Mouse (Mus musculus): Measurements from ENCODE around the gene Cpne7. TPM values are rescaled to one million over a fixed set of nuclear protein-coding genes. Genes with fewer than 3 reads are reported as not detected.

Cpne7 gene
- total and polyA plus RNA-seq, 3 experiments = not detected

DNA sequence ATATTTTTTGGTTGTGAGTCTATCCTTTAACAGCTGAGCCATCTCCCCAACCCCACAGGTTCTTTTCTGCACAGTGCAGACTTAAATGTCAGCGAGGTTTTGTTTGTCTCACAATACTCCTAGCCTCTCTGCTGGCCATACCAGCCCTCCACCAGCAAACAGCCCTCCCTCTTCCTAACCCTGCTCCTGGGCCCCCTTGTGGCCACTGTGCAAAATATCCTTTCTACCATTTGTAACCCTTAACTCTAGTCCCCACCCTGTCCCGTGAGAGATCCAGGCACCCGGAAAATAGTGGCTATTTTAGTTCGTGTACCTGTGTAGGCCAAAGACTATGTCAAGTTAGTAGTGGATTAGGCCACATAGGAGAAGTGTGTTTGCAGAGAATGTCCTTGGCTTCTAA, 6.5 kb upstream of the Cpne7 start:
- Histone ChIP-seq H3K27ac (ENCODE audit: insufficient read depth, low read depth) (no peak overlapping the region), H3K4me1 (ENCODE audit: control insufficient read depth in 1 of 2, insufficient read depth in 2 of 2) (peaks cover 0 to 6% of the 10 kb centered on the region in 2 experiments; a peak in 2 of 4 replicates), H3K4me2 (ENCODE audit: insufficient read depth, low read depth, poor library complexity, severe bottlenecking) (peak overlapping the region; percentile 24; the same call in 1 of the 2 replicates), H3K36me3 (replicated peaks in 1 of 2; ENCODE audit: control insufficient read depth in 1 of 2, insufficient read depth in 1 of 2, low read length in 1 of 2) (peaks cover 1 to 3% of the 10 kb centered on the region in 2 experiments), H3K9me3 (replicated peaks; ENCODE audit: low read length) (no peaks in the 10 kb centered on the region), H3K27me3 (replicated peaks) (peaks cover 24% of the 10 kb centered on the region), H3K4me3 (replicated peaks in 1 of 3; ENCODE audit: low read depth in 2 of 3, low read length in 2 of 3, poor library complexity in 1 of 3) (no peak overlapping the region), H3K79me2 (replicated peaks; ENCODE audit: control insufficient read depth, extremely low read depth, insufficient read depth, poor library complexity, severe bottlenecking) (no peaks in the 10 kb centered on the region), H3K9ac (ENCODE audit: insufficient read depth, low read depth) (no peak overlapping the region)
- TF ChIP-seq SMC3 (IDR thresholded peaks at IDR 0.05; ENCODE audit: low read depth, low read length) (peak; percentile 71), RAD21 (IDR thresholded peaks at IDR 0.05; ENCODE audit: low read depth, low read length) (peak; percentile 34), CTCF (conservative IDR thresholded peaks at IDR 0.05 in 1 of 2, IDR thresholded peaks at IDR 0.05 in 1 of 2; ENCODE audit: low read depth in 2 of 2, low read length in 2 of 2) (peak; percentile 35 to 77; a peak in 3 of 4 replicates), GABPA (IDR thresholded peaks at IDR 0.05; ENCODE audit: insufficient replicate concordance, low read depth, low read length) (no peak), BHLHE40 (IDR thresholded peaks at IDR 0.05; ENCODE audit: low read depth, low read length) (peak; percentile 22; the same call in 1 of the 2 replicates), ETS1 (conservative IDR thresholded peaks at IDR 0.05; ENCODE audit: low read depth, low read length) (no peak), MAX (IDR thresholded peaks at IDR 0.05; ENCODE audit: low read length) (no peak)
- dilution Hi-C loops (cut with MboI; ENCODE audit: extremely low pct_ligation_motif_present, extremely low pct_unique_long_range_greater_than_20kb, low sequenced_read_pairs) = no loop called here
- DNase-seq (ENCODE audit: extremely low read depth) = peak; percentile 68
- in situ Hi-C loops (cut with MboI; ENCODE audit: low pct_ligation_motif_present, low pct_unique_long_range_greater_than_20kb, low sequenced_read_pairs) = loop anchor here (5.0 kb wide), 1 partner anchor 77 kb away; the partner anchor contains the start of gene Dpep1

DNA sequence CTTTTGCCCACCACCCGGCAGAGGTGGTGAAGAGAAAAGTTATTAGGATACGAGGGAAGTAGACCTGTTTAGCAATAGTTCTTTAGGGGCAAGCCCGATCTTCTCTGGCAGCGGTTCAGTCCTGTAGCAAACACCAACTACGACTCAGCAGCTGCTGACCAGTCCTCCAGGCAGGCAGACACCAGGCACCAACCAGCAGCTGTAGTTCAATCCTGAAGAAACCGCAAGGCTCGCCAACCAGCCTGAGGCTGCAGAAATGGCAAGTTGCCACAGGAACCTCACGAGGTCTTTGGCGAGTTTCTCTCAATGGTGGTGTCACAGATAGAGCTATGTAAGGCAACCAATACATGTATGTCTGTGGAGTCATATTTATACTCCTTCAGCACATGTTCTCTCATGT, 4.3 kb upstream of the Cpne7 start:
- peaks cover 45% of the 10 kb centered on the region for H3K27me3 ChIP-seq (replicated peaks)
- no peak overlapping the region for H3K4me3 ChIP-seq (replicated peaks in 1 of 3; ENCODE audit: low read depth in 2 of 3, low read length in 2 of 3, poor library complexity in 1 of 3)
- no peak overlapping the region for H3K27ac ChIP-seq (ENCODE audit: insufficient read depth, low read depth)
- in situ Hi-C loops (cut with MboI; ENCODE audit: low pct_ligation_motif_present, low pct_unique_long_range_greater_than_20kb, low sequenced_read_pairs) (loop anchor here (5.0 kb wide), 1 partner anchor 74 kb away; the partner anchor contains the start of gene Dpep1), dilution Hi-C loops (cut with MboI; ENCODE audit: extremely low pct_ligation_motif_present, extremely low pct_unique_long_range_greater_than_20kb, low sequenced_read_pairs) (no loop called here)
- H3K4me1 ChIP-seq (ENCODE audit: control insufficient read depth in 1 of 2, insufficient read depth in 2 of 2) = peaks cover 0 to 6% of the 10 kb centered on the region in 2 experiments; a peak in 2 of 4 replicates
- H3K9ac ChIP-seq (ENCODE audit: insufficient read depth, low read depth) = no peak overlapping the region
- TF ChIP-seq MAX (IDR thresholded peaks at IDR 0.05; ENCODE audit: low read length) (no peak), NRF1 (IDR thresholded peaks at IDR 0.05; ENCODE audit: low read depth, low read length) (no peak)
- H3K4me2 ChIP-seq (ENCODE audit: insufficient read depth, low read depth, poor library complexity, severe bottlenecking) = no peak overlapping the region
- H3K36me3 ChIP-seq (replicated peaks in 1 of 2; ENCODE audit: control insufficient read depth in 1 of 2, insufficient read depth in 1 of 2, low read length in 1 of 2) = no peaks in the 10 kb centered on the region
- no peaks in the 10 kb centered on the region for H3K9me3 ChIP-seq (replicated peaks; ENCODE audit: low read length)
- DNase-seq (ENCODE audit: extremely low read depth) = no peak
- H3K79me2 ChIP-seq (replicated peaks; ENCODE audit: control insufficient read depth, extremely low read depth, insufficient read depth, poor library complexity, severe bottlenecking) = no peaks in the 10 kb centered on the region

DNA sequence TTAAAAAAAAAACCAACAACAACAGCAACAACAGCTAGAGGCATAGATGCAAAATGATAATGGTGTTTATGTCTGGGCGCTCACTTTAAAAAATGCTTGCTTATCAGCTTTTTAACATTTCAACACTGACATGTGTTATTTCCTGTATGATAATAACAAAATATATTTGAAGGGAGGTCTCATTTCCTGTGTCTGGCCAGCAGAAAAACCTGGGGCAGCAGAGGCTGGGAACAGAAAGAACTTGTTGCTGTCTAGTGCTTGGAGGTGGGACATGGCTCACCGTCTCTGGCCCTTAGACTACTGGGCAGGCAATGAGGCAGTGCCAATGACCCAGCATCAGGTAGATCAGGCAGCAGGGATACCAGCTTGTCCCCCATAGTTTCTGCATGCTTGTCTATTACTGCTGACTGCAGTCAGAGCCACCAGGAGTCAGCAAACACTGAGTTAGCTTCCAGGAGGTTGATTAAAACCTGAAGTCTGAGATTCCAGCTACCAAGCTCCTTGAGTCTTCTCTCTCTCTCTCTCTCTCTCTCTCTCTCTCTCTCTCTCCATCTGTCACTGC, 3.2 kb upstream of the Cpne7 start:
- Histone ChIP-seq H3K4me2 (ENCODE audit: insufficient read depth, low read depth, poor library complexity, severe bottlenecking) (no peak overlapping the region), H3K79me2 (replicated peaks; ENCODE audit: control insufficient read depth, extremely low read depth, insufficient read depth, poor library complexity, severe bottlenecking) (no peaks in the 10 kb centered on the region), H3K9ac (ENCODE audit: insufficient read depth, low read depth) (no peak overlapping the region), H3K27ac (ENCODE audit: insufficient read depth, low read depth) (no peak overlapping the region), H3K4me1 (ENCODE audit: control insufficient read depth in 1 of 2, insufficient read depth in 2 of 2) (peaks cover 0 to 6% of the 10 kb centered on the region in 2 experiments; a peak in 2 of 4 replicates), H3K27me3 (replicated peaks) (peaks cover 52% of the 10 kb centered on the region), H3K36me3 (replicated peaks in 1 of 2; ENCODE audit: control insufficient read depth in 1 of 2, insufficient read depth in 1 of 2, low read length in 1 of 2) (no peaks in the 10 kb centered on the region), H3K9me3 (replicated peaks; ENCODE audit: low read length) (no peaks in the 10 kb centered on the region), H3K4me3 (replicated peaks in 1 of 3; ENCODE audit: low read depth in 2 of 3, low read length in 2 of 3, poor library complexity in 1 of 3) (no peak overlapping the region)
- dilution Hi-C loops (cut with MboI; ENCODE audit: extremely low pct_ligation_motif_present, extremely low pct_unique_long_range_greater_than_20kb, low sequenced_read_pairs) = no loop called here
- in situ Hi-C loops (cut with MboI; ENCODE audit: low pct_ligation_motif_present, low pct_unique_long_range_greater_than_20kb, low sequenced_read_pairs) = loop anchor here (5.0 kb wide), 1 partner anchor 73 kb away; the partner anchor contains the start of gene Dpep1
- no peak for TF ChIP-seq RCOR1 (conservative IDR thresholded peaks at IDR 0.05; ENCODE audit: low read depth, low read length)
- no peak for TF ChIP-seq IRF4 (IDR thresholded peaks at IDR 0.05; ENCODE audit: low read depth, low read length)
- TF ChIP-seq NELFE (IDR thresholded peaks at IDR 0.05; ENCODE audit: low read depth, low read length) = no peak
- no peak for TF ChIP-seq TBP (conservative IDR thresholded peaks at IDR 0.05; ENCODE audit: low read depth, low read length)
- TF ChIP-seq SIN3A (IDR thresholded peaks at IDR 0.05; ENCODE audit: low read length) = no peak
- TF ChIP-seq ZC3H11A (IDR thresholded peaks at IDR 0.05; ENCODE audit: low read depth, low read length) = no peak
- TF ChIP-seq KAT2A (IDR thresholded peaks at IDR 0.05; ENCODE audit: insufficient replicate concordance, low read length) = no peak
- TF ChIP-seq BHLHE40 (IDR thresholded peaks at IDR 0.05; ENCODE audit: low read depth, low read length) = no peak
- no peak for TF ChIP-seq MEF2A (IDR thresholded peaks at IDR 0.05; ENCODE audit: borderline replicate concordance, low read depth, low read length)
- no peak for DNase-seq (ENCODE audit: extremely low read depth)

All from CH12.LX (cell line).